Mouse (Mus musculus): ENCODE measurements around the gene Dll3.

DNA sequence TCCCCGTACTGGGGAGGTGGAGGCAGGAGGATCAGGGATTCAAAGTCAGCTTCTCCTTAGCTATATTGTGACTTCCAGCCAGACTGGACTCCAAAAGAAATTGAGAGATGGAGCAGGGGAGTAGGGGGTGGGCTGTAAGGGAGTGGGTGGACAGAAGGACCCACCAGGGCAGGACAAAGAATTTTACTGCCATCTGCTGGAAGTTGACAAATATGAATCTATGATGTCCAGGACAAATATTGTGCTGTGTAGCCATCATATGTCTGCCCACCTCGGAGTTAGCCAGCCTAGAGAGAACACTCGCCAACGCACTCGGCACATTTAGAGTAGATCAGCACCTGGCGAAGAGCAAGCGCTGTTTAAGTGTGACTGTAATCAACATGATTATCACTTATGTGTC lies 46.6 kb upstream of the Dll3 start:
- no peak for TF ChIP-seq CTCF (IDR thresholded peaks at IDR 0.05; ENCODE audit: extremely low read depth, insufficient read depth, insufficient read length, insufficient replicate concordance)
- TF ChIP-seq POLR2A (IDR thresholded peaks at IDR 0.05; ENCODE audit: low read depth, low read length) = no peak

Data from spleen, adult 2 months (tissue).